8 mouse cellular contexts compared by ENCODE assay signal in genomic region chr4:46258774-46259173, GRCm38 (mm10).
DNase-seq lines count a peak whose midpoint lies in the region; ATAC-seq and TF ChIP-seq lines count a peak whose summit lies in the region.

No protein-coding gene starts in this region.

- no peaks in the 10 kb centered on the region for H3K4me1 ChIP-seq in kidney, adult 2 months (ENCODE audit: control insufficient read depth, insufficient read depth, low read length)
- H3K4me1 ChIP-seq in embryonic facial prominence, embryonic 12.5 days: no peaks in the 10 kb centered on the region

- 0 out of 2 replicates have a peak, but pooled peaks have one; percentile 18 for TF ChIP-seq CTCF in kidney, adult 2 months (conservative IDR thresholded peaks at IDR 0.05; ENCODE audit: insufficient read depth, insufficient read length, low read depth, low read length)

- H3K27ac ChIP-seq in kidney, adult 2 months (ENCODE audit: insufficient read depth, low read depth, low read length): no peak overlapping the region
- no peak overlapping the region for H3K27ac ChIP-seq in embryonic facial prominence, embryonic 12.5 days

- DNase-seq in kidney, adult 2 months: peak; percentile 8
- no peak for DNase-seq in kidney, adult 18-20 months
- peak; percentile 11 for DNase-seq in urinary bladder, postnatal 36 days (ENCODE audit: low spot score in 2 of 2)
- DNase-seq in urinary bladder, adult 18-20 months (ENCODE audit: low spot score in 2 of 2): no peak
- DNase-seq in telencephalon, adult 2 months (ENCODE audit: low read depth, low spot score): peak; percentile 8
- no peak for DNase-seq in spleen, postnatal 14 days (ENCODE audit: low spot score in 2 of 2)
- no peak for DNase-seq in urinary bladder, adult 2 months (ENCODE audit: low spot score)

- TF ChIP-seq POLR2A in kidney, adult 2 months (IDR thresholded peaks at IDR 0.05; ENCODE audit: low read depth, low read length): no peak

- no peak overlapping the region for H3K4me3 ChIP-seq in kidney, adult 2 months (ENCODE audit: insufficient read depth, low read depth, low read length)
- H3K4me3 ChIP-seq in embryonic facial prominence, embryonic 12.5 days: no peak overlapping the region

- 54% methylated on average over 5 of the region's 5 CpGs for WGBS in kidney, adult 2 months
- WGBS in embryonic facial prominence, embryonic 12.5 days: 69% methylated on average over 5 of the region's 5 CpGs

- H3K36me3 ChIP-seq in kidney, adult 2 months (ENCODE audit: control insufficient read depth, insufficient read depth, low read length): no peaks in the 10 kb centered on the region
- H3K36me3 ChIP-seq in embryonic facial prominence, embryonic 12.5 days: no peaks in the 10 kb centered on the region

- no peaks in the 10 kb centered on the region for H3K27me3 ChIP-seq in kidney, adult 2 months (replicated peaks; ENCODE audit: control insufficient read depth, insufficient read depth, low read length)
- H3K27me3 ChIP-seq in embryonic facial prominence, embryonic 12.5 days: no peaks in the 10 kb centered on the region; the same call in 1 of the 2 replicates

- H3K4me2 ChIP-seq in embryonic facial prominence, embryonic 12.5 days (replicated peaks): no peak overlapping the region

- H3K9me3 ChIP-seq in embryonic facial prominence, embryonic 12.5 days: no peaks in the 10 kb centered on the region

- 0 out of 2 replicates have a peak, but pooled peaks have one; percentile 72 for ATAC-seq in embryonic facial prominence, embryonic 12.5 days (ENCODE audit: insufficient number of reproducible peaks, insufficient read depth, low FRiP score, low TSS enrichment)

- no peak overlapping the region for H3K9ac ChIP-seq in embryonic facial prominence, embryonic 12.5 days

Comparison
In these comparisons a context has a peak if more than half of its experiments do, and no peak if none do; other contexts are left out.
1. DNase-seq: peak in kidney, adult 2 months (single experiment), urinary bladder, postnatal 36 days (2 of 2) and telencephalon, adult 2 months (single experiment); none in kidney, adult 18-20 months (single experiment), urinary bladder, adult 18-20 months (0 of 2), spleen, postnatal 14 days (0 of 2) and urinary bladder, adult 2 months (single experiment).